Comparison of ENCODE assay signal across 10 mouse cellular contexts in the genomic region with DNA sequence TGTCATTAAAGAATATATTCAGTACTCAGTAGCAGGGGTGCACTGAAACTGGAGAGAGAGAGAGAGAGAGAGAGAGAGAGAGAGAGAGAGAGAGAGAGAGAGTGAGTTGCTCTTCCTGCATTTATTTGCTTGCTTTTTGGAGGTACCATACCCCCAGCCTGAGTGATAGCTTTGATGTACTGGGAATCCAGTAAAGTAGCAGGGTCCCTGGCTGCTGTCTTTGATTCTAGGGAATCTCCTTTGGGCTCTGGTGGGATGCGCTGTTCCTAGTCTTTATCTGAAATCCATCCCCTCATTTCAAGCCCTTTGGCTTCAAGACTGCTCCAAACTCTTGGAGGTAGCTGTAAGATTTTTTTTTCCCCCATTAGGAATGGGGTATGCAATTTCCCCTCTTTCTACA.
A peak's percentile ranks its signal among the peaks of the same experiment; 100 is the strongest.
DNase-seq lines count a peak whose midpoint lies in the region; ATAC-seq lines count a peak whose summit lies in the region.
"Had no signal": no experiment of that assay in that cellular context is flagged by ENCODE, and none has a peak within 500 bp of the region (broad histone marks: within the 10 kb centered on the region; RNA-seq: fewer than 3 reads in every experiment).

No protein-coding gene starts in this region.

- peaks cover 85% of the 10 kb centered on the region for H3K4me1 ChIP-seq in forebrain, embryonic 10.5 days
- peaks cover 10% of the 10 kb centered on the region for H3K4me1 ChIP-seq in forebrain, embryonic 16.5 days (replicated peaks; ENCODE audit: control insufficient read depth, insufficient read depth, low read length)
- H3K4me1 ChIP-seq in embryonic facial prominence, embryonic 12.5 days: peaks cover 41% of the 10 kb centered on the region
- H3K4me1 ChIP-seq in hindbrain, embryonic 15.5 days (replicated peaks): peaks cover 15% of the 10 kb centered on the region
- peaks cover 22% of the 10 kb centered on the region for H3K4me1 ChIP-seq in midbrain, embryonic 15.5 days

- no peaks in the 10 kb centered on the region for H3K9me3 ChIP-seq in forebrain, embryonic 10.5 days
- no peaks in the 10 kb centered on the region for H3K9me3 ChIP-seq in forebrain, embryonic 16.5 days (ENCODE audit: control insufficient read depth, low read length)
- H3K9me3 ChIP-seq in embryonic facial prominence, embryonic 12.5 days: no peaks in the 10 kb centered on the region
- H3K9me3 ChIP-seq in hindbrain, embryonic 15.5 days: no peaks in the 10 kb centered on the region
- H3K9me3 ChIP-seq in midbrain, embryonic 15.5 days: no peaks in the 10 kb centered on the region
- H3K9me3 ChIP-seq: liver, embryonic 12.5 days had no signal

- no peak overlapping the region for H3K4me2 ChIP-seq in forebrain, embryonic 16.5 days (ENCODE audit: low read length)
- peak overlapping the region; percentile 53 for H3K4me2 ChIP-seq in embryonic facial prominence, embryonic 12.5 days (replicated peaks)
- peak overlapping the region; percentile 96 for H3K4me2 ChIP-seq in hindbrain, embryonic 15.5 days
- H3K4me2 ChIP-seq in midbrain, embryonic 15.5 days: peak overlapping the region; percentile 91

- H3K9ac ChIP-seq in forebrain, embryonic 16.5 days (replicated peaks; ENCODE audit: low read depth, low read length): no peak overlapping the region
- peak overlapping the region; percentile 100 for H3K9ac ChIP-seq in embryonic facial prominence, embryonic 12.5 days
- peak overlapping the region; percentile 26; the same call in 1 of the 2 replicates for H3K9ac ChIP-seq in hindbrain, embryonic 15.5 days
- H3K9ac ChIP-seq in midbrain, embryonic 15.5 days: peak overlapping the region; percentile 99
- H3K9ac ChIP-seq: liver, embryonic 12.5 days had no signal

- peaks cover 51% of the 10 kb centered on the region for H3K27me3 ChIP-seq in forebrain, embryonic 10.5 days (ENCODE audit: poor library complexity, severe bottlenecking)
- H3K27me3 ChIP-seq in forebrain, embryonic 16.5 days (replicated peaks; ENCODE audit: control insufficient read depth, insufficient read depth, low read length): peaks cover 32% of the 10 kb centered on the region
- peaks cover 5% of the 10 kb centered on the region; the same call in 1 of the 2 replicates for H3K27me3 ChIP-seq in embryonic facial prominence, embryonic 12.5 days
- peaks cover 28% of the 10 kb centered on the region for H3K27me3 ChIP-seq in hindbrain, embryonic 15.5 days
- H3K27me3 ChIP-seq in midbrain, embryonic 15.5 days (replicated peaks): no peaks in the 10 kb centered on the region

- WGBS in forebrain, embryonic 10.5 days: 0% methylated on average over 1 of the region's 1 CpGs
- 18% methylated on average over 1 of the region's 1 CpGs for WGBS in forebrain, embryonic 16.5 days
- WGBS in embryonic facial prominence, embryonic 12.5 days: 0% methylated on average over 1 of the region's 1 CpGs
- WGBS in hindbrain, embryonic 15.5 days: 24% methylated on average over 1 of the region's 1 CpGs
- 11% methylated on average over 1 of the region's 1 CpGs for WGBS in midbrain, embryonic 15.5 days

- peak overlapping the region; percentile 97 for H3K4me3 ChIP-seq in forebrain, embryonic 10.5 days
- no peak overlapping the region for H3K4me3 ChIP-seq in forebrain, embryonic 16.5 days (replicated peaks; ENCODE audit: low read length)
- H3K4me3 ChIP-seq in embryonic facial prominence, embryonic 12.5 days: peak overlapping the region; percentile 97
- peak overlapping the region; percentile 82 for H3K4me3 ChIP-seq in hindbrain, embryonic 15.5 days
- H3K4me3 ChIP-seq in midbrain, embryonic 15.5 days: peak overlapping the region; percentile 83
- H3K4me3 ChIP-seq: liver, embryonic 12.5 days had no signal

- DNase-seq in forebrain, embryonic 10.5 days (ENCODE audit: extremely low spot score, low spot score): no peak
- DNase-seq in layer of hippocampus, postnatal 10 days (ENCODE audit: low spot score in 2 of 2): no peak
- no peak for DNase-seq in kidney, postnatal 14 days
- DNase-seq in right cerebral cortex, postnatal 4 days: no peak

- ATAC-seq in forebrain, embryonic 16.5 days: no peak
- ATAC-seq in embryonic facial prominence, embryonic 12.5 days (ENCODE audit: insufficient number of reproducible peaks, insufficient read depth, low FRiP score, low TSS enrichment): no peak
- no peak for ATAC-seq in hindbrain, embryonic 15.5 days (ENCODE audit: low FRiP score, low read depth)
- ATAC-seq in midbrain, embryonic 15.5 days (replicated peaks): no peak
- ATAC-seq: liver, embryonic 12.5 days had no signal

- no peak overlapping the region for H3K27ac ChIP-seq in forebrain, embryonic 10.5 days
- H3K27ac ChIP-seq in forebrain, embryonic 16.5 days (ENCODE audit: low read length): no peak overlapping the region
- H3K27ac ChIP-seq in embryonic facial prominence, embryonic 12.5 days: peak overlapping the region; percentile 100
- H3K27ac ChIP-seq in hindbrain, embryonic 15.5 days (replicated peaks): peak overlapping the region; percentile 95
- H3K27ac ChIP-seq in midbrain, embryonic 15.5 days: peak overlapping the region; percentile 100
- H3K27ac ChIP-seq: kidney, postnatal 0 days; liver, embryonic 12.5 days had no signal

- H3K36me3 ChIP-seq in forebrain, embryonic 10.5 days (replicated peaks): no peaks in the 10 kb centered on the region
- no peaks in the 10 kb centered on the region for H3K36me3 ChIP-seq in forebrain, embryonic 16.5 days (ENCODE audit: control insufficient read depth, insufficient read depth)
- no peaks in the 10 kb centered on the region for H3K36me3 ChIP-seq in embryonic facial prominence, embryonic 12.5 days
- H3K36me3 ChIP-seq in hindbrain, embryonic 15.5 days: no peaks in the 10 kb centered on the region
- no peaks in the 10 kb centered on the region for H3K36me3 ChIP-seq in midbrain, embryonic 15.5 days (replicated peaks)
- H3K36me3 ChIP-seq: liver, embryonic 12.5 days had no signal

Comparison
In these comparisons a context has a peak if more than half of its experiments do, and no peak if none do; other contexts are left out.
1. H3K27ac ChIP-seq: peak in embryonic facial prominence, embryonic 12.5 days (single experiment), hindbrain, embryonic 15.5 days (single experiment) and midbrain, embryonic 15.5 days (single experiment); none in forebrain, embryonic 10.5 days (single experiment) and forebrain, embryonic 16.5 days (single experiment).